Mouse (Mus musculus) liver, embryonic 14.5 days (tissue): ENCODE data around the gene Psmg3.

Source experiments
- CTCF ChIP-seq: IDR thresholded peaks from 2 replicates; pipeline ENCODE4 v1.5.1; 2016; ENCODE audit warnings: antibody characterized with exemption, low read depth, control low read depth
- EP300 ChIP-seq: IDR thresholded peaks from 2 replicates; pipeline ENCODE4 v1.6.1; 2016; ENCODE audit warnings: antibody characterized with exemption, low read depth

DNA sequence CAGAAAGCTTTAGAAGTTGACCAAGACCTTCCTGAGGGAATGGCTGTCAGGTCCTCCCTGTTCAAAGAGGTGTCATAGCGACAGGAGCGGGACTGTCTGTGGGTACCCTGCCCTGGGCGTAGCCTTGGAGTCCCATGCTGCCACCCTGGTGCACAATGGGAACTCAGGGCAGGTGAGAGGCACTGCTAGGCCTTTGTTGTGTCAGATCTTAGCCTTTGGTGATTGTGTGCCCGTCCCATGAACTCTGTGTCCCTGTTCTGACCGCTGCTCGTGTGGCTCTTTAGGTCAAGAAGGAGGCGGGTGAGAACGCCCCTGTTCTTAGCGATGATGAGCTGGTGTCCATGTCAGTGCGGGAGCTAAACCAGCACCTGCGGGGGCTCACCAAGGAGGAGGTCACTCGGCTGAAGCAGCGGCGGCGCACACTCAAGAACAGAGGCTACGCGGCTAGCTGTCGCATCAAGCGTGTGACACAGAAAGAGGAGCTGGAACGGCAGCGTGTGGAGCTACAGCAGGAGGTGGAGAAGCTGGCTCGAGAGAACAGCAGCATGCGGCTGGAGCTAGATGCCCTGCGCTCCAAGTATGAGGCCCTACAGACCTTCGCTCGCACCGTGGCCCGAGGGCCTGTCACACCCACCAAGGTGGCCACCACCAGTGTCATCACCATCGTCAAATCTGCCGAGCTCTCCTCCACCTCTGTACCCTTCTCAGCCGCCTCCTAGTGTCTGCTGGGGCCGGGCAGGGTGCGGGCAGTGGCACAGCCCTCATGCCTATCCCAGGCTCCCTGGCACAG is 26.7 kb downstream of the Psmg3 start:
- TF ChIP-seq EP300 (no peak), CTCF (no peak)
